Mouse (Mus musculus): ENCODE data around the gene Mrps14.

The Mrps14 gene

GRCm38 (mm10) chr1:160227850-160228249 is 32.8 kb downstream of the Mrps14 start:
- no peak for DNase-seq (ENCODE audit: low read depth)

DNA sequence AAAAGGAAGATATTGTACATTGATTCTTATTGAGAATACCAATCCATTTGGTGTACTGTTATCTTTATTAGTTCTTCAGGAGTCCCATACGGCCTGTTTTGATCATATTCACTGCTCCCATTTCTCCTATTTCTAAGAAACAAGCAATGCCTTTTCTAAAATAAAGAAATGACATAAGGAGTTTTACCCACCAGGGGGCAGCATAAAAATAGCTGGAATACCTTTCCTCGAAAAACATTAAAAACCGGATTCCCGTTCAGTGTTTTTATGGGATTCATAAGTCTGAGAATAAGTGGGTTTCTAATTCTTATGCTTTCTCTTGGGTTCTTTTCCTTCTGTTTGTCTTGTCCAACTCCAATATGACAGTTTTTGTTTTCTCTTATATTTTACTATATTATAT is 36.0 kb downstream of the Mrps14 start:
- peak; percentile 54 for DNase-seq (ENCODE audit: low read depth)

DNA sequence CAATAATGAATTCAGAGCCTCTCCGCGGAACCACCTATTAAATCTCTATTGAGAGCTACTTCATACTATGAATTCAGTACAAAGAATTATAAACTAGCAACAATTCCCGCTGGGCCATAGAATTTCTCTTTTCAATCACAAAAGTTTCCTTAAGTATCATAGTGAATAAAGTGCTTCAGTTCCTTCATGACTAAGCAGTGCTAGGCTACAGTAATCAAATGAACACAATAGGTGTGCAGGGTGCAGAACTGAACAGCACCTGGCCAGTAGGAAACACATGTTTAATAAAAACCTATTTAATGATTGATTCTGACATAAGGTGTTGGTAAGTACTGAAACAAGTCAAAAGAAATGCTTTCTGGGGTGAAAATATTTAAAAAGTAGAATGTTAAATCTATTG is 37.1 kb downstream of the Mrps14 start:
- DNase-seq (ENCODE audit: low read depth) = no peak

GRCm38 (mm10) chr1:160233921-160234320 is 38.9 kb downstream of the Mrps14 start:
- no peak for DNase-seq (ENCODE audit: low read depth)

- no peak for DNase-seq (ENCODE audit: low read depth)
Measured at GRCm38 (mm10) chr1:160237981-160238380, 43.0 kb downstream of the Mrps14 start.

- DNase-seq (ENCODE audit: low read depth) = no peak
Measured at GRCm38 (mm10) chr1:160238852-160239443, 43.9 kb downstream of the Mrps14 start.

GRCm38 (mm10) chr1:160240091-160240490 is 45.1 kb downstream of the Mrps14 start:
- no peak for DNase-seq (ENCODE audit: low read depth)

DNA sequence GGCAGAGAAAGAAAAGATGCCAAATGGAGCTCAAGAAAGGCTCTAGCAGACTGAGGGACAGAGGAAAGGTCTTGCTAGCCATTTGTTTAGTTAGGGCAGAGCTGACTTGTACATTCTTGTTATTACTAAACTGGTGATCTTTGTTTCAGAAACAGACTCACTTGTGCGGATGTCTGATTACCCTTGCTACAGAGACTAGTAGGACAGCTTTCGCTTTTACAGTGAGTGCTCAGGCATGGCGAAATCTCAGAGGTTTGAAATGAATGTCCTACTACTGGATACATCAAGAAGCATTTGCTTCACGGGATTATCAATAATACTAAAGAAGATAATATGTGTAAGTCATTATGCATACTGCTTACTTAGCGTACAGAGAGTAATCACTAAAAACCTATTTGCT is 49.7 kb downstream of the Mrps14 start:
- no peak for DNase-seq (ENCODE audit: low read depth)

- DNase-seq (ENCODE audit: low read depth) = no peak
Measured at GRCm38 (mm10) chr1:160245954-160246353, 50.9 kb downstream of the Mrps14 start.

GRCm38 (mm10) chr1:160246844-160247243 is 51.8 kb downstream of the Mrps14 start:
- no peak for DNase-seq (ENCODE audit: low read depth)

DNA sequence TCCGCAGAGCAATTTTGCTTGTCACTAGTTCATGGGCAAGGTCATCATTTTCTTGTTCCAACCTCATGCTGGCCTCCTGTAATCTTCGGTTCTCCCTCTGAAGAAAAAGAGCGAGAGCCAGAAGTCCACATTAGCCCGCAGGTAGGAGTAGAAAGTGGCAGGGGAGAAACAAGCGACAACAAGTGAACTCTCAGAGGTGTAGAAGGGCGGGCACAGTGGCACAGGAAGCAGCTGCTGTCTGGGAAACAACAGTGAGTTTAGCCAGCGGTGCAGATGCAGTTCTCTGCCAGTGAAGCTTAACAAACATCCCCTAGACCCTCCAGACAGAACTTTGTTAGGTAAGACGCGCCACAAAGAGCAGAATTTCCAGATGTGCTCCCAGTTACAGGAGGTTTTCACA is 52.5 kb downstream of the Mrps14 start:
- DNase-seq (ENCODE audit: low read depth) = no peak

GRCm38 (mm10) chr1:160249786-160250185 is 54.8 kb downstream of the Mrps14 start:
- no peak for DNase-seq (ENCODE audit: low read depth)

DNA sequence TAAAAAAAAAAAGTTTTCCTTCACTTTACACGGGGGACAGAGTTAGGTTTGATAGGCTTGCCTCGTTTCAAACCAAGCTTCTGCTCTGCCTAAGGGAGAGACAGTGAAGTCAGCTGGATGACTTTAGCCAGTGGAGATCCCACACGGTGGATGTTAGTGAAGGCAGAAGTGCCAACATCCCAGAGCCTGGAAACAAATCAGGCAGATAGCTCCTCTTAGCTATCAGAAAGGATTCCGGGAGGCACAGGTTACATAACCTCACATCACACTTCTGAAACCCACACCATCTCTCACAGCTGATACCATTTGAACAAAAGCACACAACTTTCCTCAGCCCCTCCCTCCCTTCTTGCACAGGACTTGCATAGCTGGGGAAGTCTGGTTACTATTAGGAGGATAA is 55.8 kb downstream of the Mrps14 start:
- no peak for DNase-seq (ENCODE audit: low read depth)

- DNase-seq (ENCODE audit: low read depth) = no peak
Measured at GRCm38 (mm10) chr1:160251388-160252007, 56.5 kb downstream of the Mrps14 start.
